Mouse (Mus musculus) erythroblast, embryonic 14.5 days (primary cell): ENCODE measurements around the gene Ap5b1. TPM values are rescaled to one million over a fixed set of nuclear protein-coding genes. Genes with fewer than 3 reads are reported as not detected.

Experiments
- H3K27me3 ChIP-seq: 2 replicates; pipeline ENCODE4 v1.6.1; 2012; ENCODE audit warnings: inconsistent platforms; ENCODE audit not compliant: control insufficient read depth
- H3K36me3 ChIP-seq: 2 replicates; pipeline ENCODE4 v1.6.1; 2012; ENCODE audit warnings: mild to moderate bottlenecking, inconsistent platforms; ENCODE audit not compliant: control insufficient read depth
- H3K4me1 ChIP-seq: 2 replicates; pipeline ENCODE4 v1.6.1; 2012; ENCODE audit warnings: inconsistent platforms; ENCODE audit not compliant: control insufficient read depth
- H3K4me3 ChIP-seq: replicated peaks from 2 replicates; pipeline ENCODE3; 2012; ENCODE audit warnings: moderate library complexity, mild to moderate bottlenecking, inconsistent platforms
- H3K9me3 ChIP-seq: 2 replicates; pipeline ENCODE4 v1.6.1; 2012; ENCODE audit warnings: low read length, inconsistent platforms, mixed read lengths; ENCODE audit not compliant: control insufficient read depth
- GATA1 ChIP-seq: IDR thresholded peaks from 2 replicates; pipeline ENCODE4 v1.6.1; 2012; ENCODE audit warnings: low read length, inconsistent platforms, mixed read lengths
- TAL1 ChIP-seq: IDR thresholded peaks from 3 replicates; pipeline ENCODE4 v1.6.1; 2012; ENCODE audit warnings: low read length, inconsistent platforms, mixed read lengths
- polyA plus RNA-seq: library from polyadenylated mRNA; stranded (reverse); fragments of >175 nt; gene quantifications from 2 replicates; pipeline ENCODE4 v1.2.3, GENCODE M21; 2012

The Ap5b1 gene
- polyA plus RNA-seq, 1 experiment = 0.20 TPM

DNA sequence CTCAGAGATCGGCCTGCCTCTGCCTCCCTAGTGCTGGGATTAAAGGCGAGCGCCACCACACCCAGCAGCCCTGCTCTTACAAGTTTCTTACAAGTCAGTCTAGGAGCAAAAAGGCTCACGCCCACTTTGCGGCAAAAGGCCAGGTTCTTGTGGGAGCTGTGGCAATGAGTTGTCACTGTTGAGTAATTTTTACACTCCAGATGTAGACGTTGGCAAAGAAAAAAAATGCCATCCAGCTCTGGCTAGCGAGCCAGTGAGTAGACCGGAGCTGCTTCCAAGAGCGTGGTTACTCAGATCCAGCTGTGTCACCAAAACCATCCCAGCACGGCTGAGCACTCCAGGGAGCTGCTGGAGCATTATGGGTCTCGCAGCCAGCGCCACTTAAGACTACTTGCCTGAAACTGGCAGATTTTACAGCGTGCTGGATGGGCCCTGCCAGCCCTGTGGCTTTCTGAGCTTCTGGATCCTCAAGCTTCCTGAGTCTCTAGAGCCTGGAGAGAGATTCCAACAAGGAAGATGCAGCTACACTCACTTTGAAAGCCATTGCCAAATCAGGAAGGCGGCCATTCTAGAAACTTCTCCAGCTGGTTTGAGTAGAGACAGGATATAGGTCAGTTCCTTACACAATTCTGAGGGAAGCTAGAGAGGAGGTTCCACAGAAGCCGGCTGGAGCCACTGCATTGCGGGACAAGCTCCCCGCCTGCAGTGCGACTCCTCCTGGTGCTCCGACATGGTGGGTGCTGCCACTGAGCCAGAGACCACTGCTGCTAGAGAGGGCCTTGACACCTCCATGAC lies 4.7 kb downstream of the Ap5b1 start:
- no peaks in the 10 kb centered on the region for H3K27me3 ChIP-seq

DNA sequence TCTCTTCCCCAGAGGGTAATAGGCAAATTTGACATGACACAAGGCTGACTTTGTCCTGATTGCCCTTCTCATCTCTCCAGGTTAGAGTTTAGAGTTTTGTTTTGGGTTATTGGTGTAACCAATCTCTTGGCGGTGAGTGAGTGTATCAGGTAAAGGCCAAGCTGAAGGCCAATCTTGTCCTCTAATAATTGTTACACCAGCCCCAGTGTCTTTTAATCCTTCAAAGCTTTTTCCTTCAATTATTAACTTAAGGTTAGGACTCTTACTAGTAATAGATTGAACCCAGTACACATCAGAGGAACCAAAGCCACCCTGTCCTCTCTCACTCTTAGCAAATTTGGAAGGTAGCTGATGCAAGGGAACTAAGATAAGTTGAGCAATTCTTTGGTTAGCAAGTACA lies 7.5 kb downstream of the Ap5b1 start:
- Histone ChIP-seq H3K27me3 (peaks cover 2% of the 10 kb centered on the region; the same call in 1 of the 2 replicates), H3K9me3 (no peaks in the 10 kb centered on the region), H3K36me3 (peaks cover 8% of the 10 kb centered on the region), H3K4me3 (no peak overlapping the region), H3K4me1 (peaks cover 6% of the 10 kb centered on the region)
- TF ChIP-seq TAL1 (no peak), GATA1 (no peak)

More for the DNA sequence above, 4.7 kb downstream of the Ap5b1 start:
- TF ChIP-seq TAL1 (no peak), GATA1 (no peak)
- no peaks in the 10 kb centered on the region for H3K9me3 ChIP-seq
- peaks cover 22% of the 10 kb centered on the region for H3K36me3 ChIP-seq
- H3K4me1 ChIP-seq = peaks cover 30% of the 10 kb centered on the region
- no peak overlapping the region for H3K4me3 ChIP-seq

DNA sequence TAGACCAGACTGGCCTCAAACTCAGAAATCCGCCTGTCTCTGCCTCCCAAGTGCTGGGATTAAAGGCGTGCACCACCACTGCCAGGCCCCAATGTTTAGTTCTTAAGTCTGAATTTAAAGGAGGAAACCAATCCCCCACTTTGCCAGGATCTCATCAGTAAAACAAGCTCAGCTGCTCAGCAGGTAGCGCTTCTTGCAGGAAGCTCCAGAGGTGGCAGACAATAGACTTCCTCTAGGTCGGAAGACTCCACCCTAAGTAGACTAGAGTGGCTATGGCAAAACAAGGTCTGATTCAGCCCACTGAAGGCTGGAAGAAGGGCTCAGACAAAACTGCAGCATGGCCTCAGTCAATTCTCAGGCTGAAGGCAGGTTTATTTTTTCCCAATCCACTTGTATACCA lies 12.1 kb downstream of the Ap5b1 start:
- Histone ChIP-seq H3K4me3 (no peak overlapping the region), H3K4me1 (no peaks in the 10 kb centered on the region), H3K9me3 (no peaks in the 10 kb centered on the region), H3K27me3 (peaks cover 2% of the 10 kb centered on the region; the same call in 1 of the 2 replicates), H3K36me3 (no peaks in the 10 kb centered on the region)
- TF ChIP-seq TAL1 (no peak), GATA1 (no peak)

DNA sequence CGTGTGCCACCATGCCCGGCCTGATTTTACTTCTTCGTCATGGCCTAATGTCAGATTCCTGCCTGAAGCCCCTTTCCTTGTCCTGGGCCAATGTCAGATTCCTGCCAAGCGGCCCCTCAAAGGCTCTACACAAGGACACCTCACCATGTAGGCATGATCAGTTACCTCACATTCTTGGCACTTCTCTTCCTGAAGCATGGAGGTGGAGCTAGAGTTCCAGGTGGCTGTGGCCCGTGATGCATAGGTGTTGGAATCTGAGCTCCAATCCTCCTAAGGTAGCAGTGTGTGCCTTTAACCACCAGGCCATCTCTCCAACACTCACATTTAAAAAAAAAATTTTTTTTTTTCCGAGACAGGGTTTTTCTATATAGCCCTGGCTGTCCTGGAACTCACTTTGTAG lies 13.0 kb downstream of the Ap5b1 start:
- no peak for TF ChIP-seq TAL1
- TF ChIP-seq GATA1 = no peak
- no peaks in the 10 kb centered on the region for H3K36me3 ChIP-seq
- H3K27me3 ChIP-seq = peaks cover 2% of the 10 kb centered on the region; the same call in 1 of the 2 replicates
- H3K9me3 ChIP-seq = no peaks in the 10 kb centered on the region
- H3K4me1 ChIP-seq = no peaks in the 10 kb centered on the region
- H3K4me3 ChIP-seq = no peak overlapping the region

DNA sequence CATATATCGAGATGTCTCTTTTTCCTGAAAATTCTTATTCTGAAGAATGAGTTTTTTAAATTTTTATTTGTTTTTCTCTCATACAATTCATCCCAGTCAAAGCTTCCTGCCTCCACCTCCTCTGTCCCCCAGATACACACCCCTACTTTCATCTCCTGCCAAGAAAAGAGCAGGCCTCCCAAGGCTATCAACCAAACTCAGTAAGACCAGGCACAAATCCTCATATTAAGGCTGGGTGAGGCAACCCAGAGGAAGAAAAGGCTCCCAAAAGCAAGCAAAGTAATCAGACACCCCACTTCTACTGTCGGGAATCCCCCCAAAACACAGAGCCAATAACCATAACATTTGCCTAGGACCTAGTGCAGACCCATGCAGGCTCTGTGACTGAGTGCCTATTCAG lies 14.2 kb downstream of the Ap5b1 start:
- Histone ChIP-seq H3K4me1 (no peaks in the 10 kb centered on the region), H3K4me3 (no peak overlapping the region), H3K9me3 (no peaks in the 10 kb centered on the region), H3K36me3 (no peaks in the 10 kb centered on the region), H3K27me3 (peaks cover 4% of the 10 kb centered on the region)
- TF ChIP-seq GATA1 (no peak), TAL1 (no peak)

DNA sequence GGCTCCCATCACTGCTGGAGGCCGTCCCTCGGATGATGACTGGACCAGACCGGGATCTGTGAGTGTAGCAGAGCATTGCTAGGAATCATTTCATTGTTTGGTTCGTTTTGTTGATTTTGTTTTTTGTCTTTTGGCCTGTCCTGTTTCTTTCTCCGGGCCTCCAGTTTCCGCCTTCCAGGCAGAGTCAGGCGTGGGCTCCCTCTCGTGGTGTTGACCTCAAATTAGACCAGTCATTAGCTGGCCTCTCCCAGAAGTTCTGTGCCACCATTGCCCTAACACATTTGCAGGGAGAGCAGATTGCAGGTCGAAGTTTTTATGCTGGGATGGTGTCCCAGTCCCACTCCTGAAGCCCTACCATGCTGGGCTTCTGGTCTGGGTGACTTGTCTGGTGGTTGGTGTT lies 21.3 kb downstream of the Ap5b1 start:
- Histone ChIP-seq H3K36me3 (no peaks in the 10 kb centered on the region), H3K4me1 (no peaks in the 10 kb centered on the region), H3K9me3 (peaks cover 3% of the 10 kb centered on the region; the same call in 1 of the 2 replicates), H3K27me3 (peaks cover 2% of the 10 kb centered on the region), H3K4me3 (no peak overlapping the region)
- TF ChIP-seq TAL1 (no peak), GATA1 (no peak)

DNA sequence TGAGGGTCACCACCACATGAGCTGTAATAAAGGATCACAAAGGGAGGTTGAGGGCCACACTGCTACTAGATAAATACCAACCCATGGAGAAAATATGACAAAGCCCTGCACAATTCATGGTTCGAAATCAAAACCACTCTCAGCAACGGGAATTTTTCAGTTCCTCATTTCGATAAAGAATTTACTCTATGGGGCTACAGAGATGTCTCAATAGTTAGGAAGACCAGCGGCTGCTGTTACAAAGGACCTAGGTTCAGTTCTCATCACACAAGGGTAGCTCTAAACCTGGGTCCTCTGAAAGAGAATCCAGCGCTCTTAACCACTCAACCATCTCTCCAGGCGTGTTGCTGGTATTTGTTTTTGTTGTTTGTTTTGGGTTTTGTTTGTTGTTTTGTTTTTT lies 24.1 kb downstream of the Ap5b1 start:
- H3K4me3 ChIP-seq = no peak overlapping the region
- no peaks in the 10 kb centered on the region for H3K4me1 ChIP-seq
- peaks cover 3% of the 10 kb centered on the region; the same call in 1 of the 2 replicates for H3K9me3 ChIP-seq
- no peaks in the 10 kb centered on the region for H3K36me3 ChIP-seq
- H3K27me3 ChIP-seq = no peaks in the 10 kb centered on the region
- TF ChIP-seq TAL1 (no peak), GATA1 (no peak)

DNA sequence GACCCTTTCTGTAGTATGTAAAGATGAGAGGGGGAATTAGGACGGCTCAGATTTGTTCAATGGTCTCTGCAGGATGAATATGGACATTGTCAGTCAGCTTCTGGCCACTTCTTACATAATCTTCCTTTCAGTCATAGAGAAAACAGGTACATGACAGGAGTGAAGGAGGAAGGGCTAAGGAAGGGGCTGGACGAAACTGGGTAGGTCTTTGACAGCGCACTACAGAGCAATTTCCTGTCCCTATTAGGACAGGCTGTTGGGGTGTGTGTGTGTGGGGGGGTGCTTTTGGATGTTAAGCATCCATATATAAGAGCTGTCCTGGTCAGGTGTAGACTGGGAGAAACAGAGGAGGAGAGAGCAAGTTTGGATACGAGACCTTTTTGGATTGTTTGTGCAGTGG lies 31.4 kb downstream of the Ap5b1 start:
- Histone ChIP-seq H3K9me3 (no peaks in the 10 kb centered on the region), H3K27me3 (peaks cover 4% of the 10 kb centered on the region), H3K36me3 (peaks cover 22% of the 10 kb centered on the region), H3K4me3 (no peak overlapping the region), H3K4me1 (peaks cover 33% of the 10 kb centered on the region)
- TF ChIP-seq GATA1 (no peak), TAL1 (no peak)

DNA sequence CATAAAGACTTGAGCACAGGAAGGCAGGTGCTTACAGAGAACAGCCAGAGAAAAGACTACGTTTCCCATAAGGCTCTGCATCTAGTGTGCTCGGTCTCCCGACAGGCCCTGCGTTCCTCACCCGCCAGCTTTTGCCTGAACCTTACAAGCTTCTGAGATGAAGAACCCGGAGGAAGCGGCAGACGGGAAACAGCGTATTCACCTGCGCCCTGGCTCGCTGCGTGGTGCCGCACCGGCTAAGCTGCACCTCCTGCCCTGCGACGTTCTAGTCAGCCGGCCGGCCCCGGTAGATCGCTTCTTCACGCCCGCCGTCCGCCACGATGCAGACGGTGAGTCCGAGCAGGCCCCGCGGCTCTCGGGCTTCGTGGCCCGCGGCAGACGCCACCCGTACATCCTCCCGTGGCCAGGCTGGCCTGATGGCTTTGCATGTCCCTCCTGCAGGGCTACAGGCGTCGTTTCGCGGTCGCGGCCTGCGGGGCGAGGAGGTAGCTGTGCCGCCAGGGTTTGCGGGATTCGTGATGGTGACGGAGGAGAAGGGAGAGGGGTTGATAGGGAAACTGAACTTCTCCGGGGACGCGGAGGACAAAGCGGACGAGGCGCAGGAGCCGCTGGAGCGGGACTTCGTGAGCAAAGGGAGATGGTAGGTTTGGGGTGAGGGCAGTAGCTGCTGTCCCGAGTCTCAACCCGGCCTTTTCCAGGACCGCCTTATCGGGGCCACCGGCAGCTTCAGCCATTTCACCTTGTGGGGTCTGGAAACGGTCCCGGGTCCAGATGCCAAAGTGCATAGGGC lies 34.1 kb downstream of the Ap5b1 start, which contains the start of gene Rnaseh2c:
Rnaseh2c (plus strand) TSS at position 122 of the 790 bp plus-strand sequence.
- Histone ChIP-seq H3K4me3 (peak within 1 kb of the TSS; percentile 100), H3K9me3 (no peaks in the 10 kb centered on the region), H3K4me1 (peaks cover 42% of the 10 kb centered on the region), H3K27me3 (peaks cover 4% of the 10 kb centered on the region), H3K36me3 (peaks cover 49% of the 10 kb centered on the region)
- TF ChIP-seq TAL1 = no peak
- no peak for TF ChIP-seq GATA1
